Mouse (Mus musculus) kidney, adult 2 months (tissue): ENCODE data around the gene Gpr137b. TPM values are rescaled to one million over a fixed set of nuclear protein-coding genes. Genes with fewer than 3 reads are reported as not detected.
A peak's percentile ranks its signal among the peaks of the same experiment; 100 is the strongest.
"Not testable (repeated sequence)": the region's sequence is repeated elsewhere in the genome, so short reads cannot be mapped to it uniquely, and the experiment has no call there.

Experiments
- DNase-seq: peaks from one replicate; pipeline ENCODE4 v3.0.0; 2021
- H3K27ac ChIP-seq: fragments of 200-500 bp; 2 replicates; pipeline ENCODE4 v1.5.1; 2012; ENCODE audit warnings: low read depth, low read length, control low read depth, inconsistent platforms; ENCODE audit not compliant: insufficient read depth
- H3K27me3 ChIP-seq: fragments of 200-500 bp; replicated peaks from 2 replicates; pipeline ENCODE4 v1.6.1; 2012; ENCODE audit warnings: mild to moderate bottlenecking, moderate library complexity, low read length, inconsistent platforms; ENCODE audit not compliant: control insufficient read depth, insufficient read depth
- H3K36me3 ChIP-seq: fragments of 200-500 bp; 2 replicates; pipeline ENCODE4 v1.6.1; 2012; ENCODE audit warnings: mild to moderate bottlenecking, moderate library complexity, low read length, inconsistent platforms; ENCODE audit not compliant: control insufficient read depth, insufficient read depth
- H3K4me1 ChIP-seq: fragments of 200-500 bp; 2 replicates; pipeline ENCODE4 v1.6.1; 2011; ENCODE audit warnings: low read length; ENCODE audit not compliant: control insufficient read depth, insufficient read depth
- H3K4me3 ChIP-seq: fragments of 200-500 bp; 2 replicates; pipeline ENCODE4 v1.5.1; 2011; ENCODE audit warnings: mild to moderate bottlenecking, low read depth, low read length, control low read depth; ENCODE audit not compliant: insufficient read depth
- WGBS: fragments of 180-500 bp; shearing (Covaris S2); methylation state at CpG from one replicate; pipeline ENCODE4 v1.1.7; 2018; 5-methylcytosine and 5-hydroxymethylcytosine counted together
- polyA plus RNA-seq: library from polyadenylated mRNA; depleted of rRNA; stranded (reverse); fragments of >200 nt; gene quantifications from 2 replicates; pipeline ENCODE4 v1.2.3, GENCODE M21; 2012; rRNA removed

Gpr137b gene
- 283 and 302 TPM in 2 replicates for polyA plus RNA-seq

GRCm38 (mm10) chr13:13393228-13394095 is at the start of gene Gpr137b:
Gene Gpr137b, minus strand, starts transcription at chr13:13394014.
- Histone ChIP-seq H3K27ac (peak within 1 kb of the TSS; percentile 31; the same call in 1 of the 2 replicates), H3K4me3 (peak within 1 kb of the TSS; percentile 61)
- WGBS: under 1% methylated on average over 56 of the region's 78 CpGs
- not testable (repeated sequence) for H3K4me1 ChIP-seq, H3K36me3 ChIP-seq, H3K27me3 ChIP-seq
- peak; percentile 70 for DNase-seq

GRCm38 (mm10) chr13:13438112-13438953 is 44.5 kb upstream of the Gpr137b start:
- WGBS: 3% methylated on average over 18 of the region's 28 CpGs
- H3K4me1 ChIP-seq, H3K27me3 ChIP-seq, H3K27ac ChIP-seq, H3K36me3 ChIP-seq: not testable (repeated sequence)
- DNase-seq: peak; percentile 41
- H3K4me3 ChIP-seq: peak overlapping the region; percentile 54

GRCm38 (mm10) chr13:13437460-13438015 is 43.7 kb upstream of the Gpr137b start, which contains the start of gene Nid1:
Gene Nid1, plus strand, starts transcription at chr13:13437551.
- not testable (repeated sequence) for H3K27me3 ChIP-seq, H3K27ac ChIP-seq, H3K4me1 ChIP-seq, H3K36me3 ChIP-seq
- peak; percentile 45 for DNase-seq
- WGBS: 0% methylated on average over 34 of the region's 39 CpGs
- H3K4me3 ChIP-seq: peak within 1 kb of the TSS; percentile 54

- DNase-seq: peak; percentile 69
- H3K27me3 ChIP-seq, H3K36me3 ChIP-seq, H3K27ac ChIP-seq, H3K4me1 ChIP-seq, H3K4me3 ChIP-seq: not testable (repeated sequence)
- WGBS: 48% methylated on average over 5 of the region's 7 CpGs
Observed at GRCm38 (mm10) chr13:13436161-13436560, 42.3 kb upstream of the Gpr137b start.

GRCm38 (mm10) chr13:13423301-13423700 is 29.5 kb upstream of the Gpr137b start:
- not testable (repeated sequence) for H3K27ac ChIP-seq, H3K27me3 ChIP-seq, H3K4me3 ChIP-seq, H3K36me3 ChIP-seq, H3K4me1 ChIP-seq, DNase-seq
- WGBS: 85% methylated on average over 3 of the region's 5 CpGs

GRCm38 (mm10) chr13:13418859-13419258 is 25.0 kb upstream of the Gpr137b start:
- not testable (repeated sequence) for H3K27me3 ChIP-seq, H3K36me3 ChIP-seq, DNase-seq, H3K4me3 ChIP-seq, H3K4me1 ChIP-seq, H3K27ac ChIP-seq
- 95% methylated on average over 7 of the region's 12 CpGs for WGBS

- H3K4me1 ChIP-seq, H3K27me3 ChIP-seq, H3K36me3 ChIP-seq, H3K27ac ChIP-seq, H3K4me3 ChIP-seq, DNase-seq: not testable (repeated sequence)
- WGBS: 70% methylated on average over 4 of the region's 4 CpGs
Observed at GRCm38 (mm10) chr13:13416007-13416337, 22.2 kb upstream of the Gpr137b start.
